Mouse (Mus musculus) ES-Bruce4 (cell line): Measurements from ENCODE around the gene Kxd1. TPM values are rescaled to one million over a fixed set of nuclear protein-coding genes. Genes with fewer than 3 reads are reported as not detected.
A peak's percentile ranks its signal among the peaks of the same experiment; 100 is the strongest.
"Not testable (repeated sequence)": the region's sequence is repeated elsewhere in the genome, so short reads cannot be mapped to it uniquely, and the experiment has no call there.

Experiments
- H3K27ac ChIP-seq: 2 replicates; pipeline ENCODE4 v1.5.1; 2012; ENCODE audit warnings: low read length, inconsistent platforms; ENCODE audit not compliant: insufficient read depth
- H3K27me3 ChIP-seq: 2 replicates; pipeline ENCODE4 v1.6.1; 2012; ENCODE audit warnings: mild to moderate bottlenecking, low read length, inconsistent platforms; ENCODE audit not compliant: control insufficient read depth, poor library complexity, insufficient read depth, severe bottlenecking
- H3K36me3 ChIP-seq: 2 replicates; pipeline ENCODE4 v1.6.1; 2012; ENCODE audit warnings: inconsistent platforms, mild to moderate bottlenecking, low read length, moderate library complexity; ENCODE audit not compliant: control insufficient read depth, poor library complexity, insufficient read depth, severe bottlenecking
- H3K4me1 ChIP-seq: one replicate; pipeline ENCODE4 v1.8.1; 2011; ENCODE audit warnings: low read length; ENCODE audit not compliant: control insufficient read depth, insufficient read depth
- H3K4me3 ChIP-seq: 2 replicates; pipeline ENCODE4 v1.5.1; 2011; ENCODE audit warnings: low read depth, mild to moderate bottlenecking, low read length
- H3K9ac ChIP-seq: 2 replicates; pipeline ENCODE4 v1.6.1; 2012; ENCODE audit warnings: low read depth, mild to moderate bottlenecking, inconsistent platforms; ENCODE audit not compliant: poor library complexity, severe bottlenecking
- H3K9me3 ChIP-seq: replicated peaks from 2 replicates; pipeline ENCODE4 v1.6.1; 2012; ENCODE audit warnings: mild to moderate bottlenecking, low read length, inconsistent platforms; ENCODE audit not compliant: control insufficient read depth, poor library complexity, insufficient read depth, severe bottlenecking
- CTCF ChIP-seq: IDR thresholded peaks from one replicate; pipeline ENCODE4 v1.8.1; 2011; ENCODE audit warnings: low read depth, low read length
- EP300 ChIP-seq: IDR thresholded peaks from 2 replicates; pipeline ENCODE4 v1.6.1; 2011; ENCODE audit warnings: low read depth, low read length; ENCODE audit not compliant: insufficient read depth
- POLR2A ChIP-seq: IDR thresholded peaks from one replicate; pipeline ENCODE4 v1.8.1; 2011; ENCODE audit warnings: low read length; ENCODE audit not compliant: insufficient read depth
- polyA plus RNA-seq: library from polyadenylated mRNA; stranded (reverse); fragments of >200 nt; gene quantifications from 2 replicates; pipeline ENCODE4 v1.2.4, GENCODE M21; 2011; ENCODE audit warnings: low read depth; ENCODE audit not compliant: missing spikeins, insufficient read depth, insufficient read length

Gene Kxd1
- polyA plus RNA-seq, 1 experiment: 57.4 TPM

GRCm38 (mm10) chr8:70513441-70513840, 14.3 kb downstream of the Kxd1 start:
- Histone ChIP-seq H3K4me1 (no peaks in the 10 kb centered on the region), H3K27me3 (no peaks in the 10 kb centered on the region), H3K9me3 (no peaks in the 10 kb centered on the region), H3K36me3 (peaks cover 52% of the 10 kb centered on the region), H3K4me3 (no peak overlapping the region), H3K9ac (no peak overlapping the region), H3K27ac (no peak overlapping the region)
- TF ChIP-seq CTCF: no peak
- TF ChIP-seq EP300: no peak
- TF ChIP-seq POLR2A: no peak

- Histone ChIP-seq H3K27ac (no peak overlapping the region), H3K36me3 (peaks cover 55% of the 10 kb centered on the region), H3K9me3 (no peaks in the 10 kb centered on the region), H3K4me3 (no peak overlapping the region), H3K27me3 (no peaks in the 10 kb centered on the region), H3K9ac (0 out of 2 replicates have a peak overlapping the region, but pooled peaks have one; percentile 97), H3K4me1 (no peaks in the 10 kb centered on the region)
- TF ChIP-seq EP300 (no peak), CTCF (no peak), POLR2A (no peak)
Measured at GRCm38 (mm10) chr8:70512253-70512903, 15.4 kb downstream of the Kxd1 start.

- Histone ChIP-seq H3K9ac (peak overlapping the region; percentile 97), H3K27me3 (no peaks in the 10 kb centered on the region), H3K4me3 (no peak overlapping the region), H3K9me3 (no peaks in the 10 kb centered on the region), H3K36me3 (peaks cover 57% of the 10 kb centered on the region), H3K27ac (peak overlapping the region; percentile 77; the same call in 1 of the 2 replicates), H3K4me1 (no peaks in the 10 kb centered on the region)
- TF ChIP-seq CTCF (no peak), POLR2A (no peak), EP300 (no peak)
Measured at GRCm38 (mm10) chr8:70511770-70512169, 16.0 kb downstream of the Kxd1 start.

- not testable (repeated sequence) for H3K9me3 ChIP-seq, H3K4me1 ChIP-seq, H3K27me3 ChIP-seq
- Histone ChIP-seq H3K4me3 (peak overlapping the region; percentile 96), H3K27ac (peak overlapping the region; percentile 77), H3K36me3 (peaks cover 53% of the 10 kb centered on the region), H3K9ac (peak overlapping the region; percentile 97)
Measured at GRCm38 (mm10) chr8:70511174-70511573, 16.6 kb downstream of the Kxd1 start.

- H3K9ac ChIP-seq: peak within 1 kb of the TSS; percentile 97
- TF ChIP-seq CTCF (no peak), POLR2A (peak; percentile 83)
- peaks cover 48% of the 10 kb centered on the region for H3K36me3 ChIP-seq
- H3K4me3 ChIP-seq: peak within 1 kb of the TSS; percentile 96
- H3K27ac ChIP-seq: peak within 1 kb of the TSS; percentile 77
- no peaks in the 10 kb centered on the region for H3K9me3 ChIP-seq
- no peaks in the 10 kb centered on the region for H3K27me3 ChIP-seq
- H3K4me1 ChIP-seq: no peaks in the 10 kb centered on the region
Measured at GRCm38 (mm10) chr8:70510228-70510915, 17.4 kb downstream of the Kxd1 start, which contains the start of gene Uba52. Uba52 (minus strand) TSS chr8:70510801.

GRCm38 (mm10) chr8:70509281-70509952, 18.3 kb downstream of the Kxd1 start:
- peaks cover 48% of the 10 kb centered on the region for H3K36me3 ChIP-seq

More at GRCm38 (mm10) chr8:70509281-70509952, 18.3 kb downstream of the Kxd1 start:
- peak overlapping the region; percentile 96 for H3K4me3 ChIP-seq
- TF ChIP-seq POLR2A (no peak), CTCF (no peak), EP300 (no peak)
- H3K27me3 ChIP-seq: no peaks in the 10 kb centered on the region
- peak overlapping the region; percentile 45 for H3K27ac ChIP-seq
- no peaks in the 10 kb centered on the region for H3K4me1 ChIP-seq
- H3K9me3 ChIP-seq: no peaks in the 10 kb centered on the region
- peak overlapping the region; percentile 97 for H3K9ac ChIP-seq
